Mouse (Mus musculus): ENCODE data around the gene Rsph10b. TPM values are rescaled to one million over a fixed set of nuclear protein-coding genes. Genes with fewer than 3 reads are reported as not detected.

Rsph10b gene
- polyA plus RNA-seq, 1 experiment from 2014 or later: 6.7 TPM

Other genes starting within 250 kb of the Rsph10b start
- gene Usp42, start 200.8 kb upstream of the Rsph10b start, polyA plus RNA-seq (2015; fragmentation: Nextera tagmentation; extraction: Ambion mirVana): 17.3 and 18.1 TPM in 2 replicates
- gene Eif2ak1, start 115.2 kb upstream of the Rsph10b start, polyA plus RNA-seq (2015; fragmentation: Nextera tagmentation; extraction: Ambion mirVana): 37.2 and 38.7 TPM in 2 replicates
- 0.30 and 0.33 TPM in 2 replicates for gene Ankrd61, start 35.4 kb upstream of the Rsph10b start, polyA plus RNA-seq (2015; fragmentation: Nextera tagmentation; extraction: Ambion mirVana)
- gene Aimp2, start 23.2 kb upstream of the Rsph10b start, polyA plus RNA-seq (2015; fragmentation: Nextera tagmentation; extraction: Ambion mirVana): 85.4 and 91.4 TPM in 2 replicates
- gene Pms2, start 23.1 kb upstream of the Rsph10b start, polyA plus RNA-seq (2015; fragmentation: Nextera tagmentation; extraction: Ambion mirVana): 24.5 and 27.1 TPM in 2 replicates
- gene Gm42421, start 4.9 kb upstream of the Rsph10b start, polyA plus RNA-seq (2015; fragmentation: Nextera tagmentation; extraction: Ambion mirVana): 0.59 and 0.89 TPM in 2 replicates
- 65.2 and 73.1 TPM in 2 replicates for gene Ccz1, start 81.8 kb downstream of the Rsph10b start, polyA plus RNA-seq (2015; fragmentation: Nextera tagmentation; extraction: Ambion mirVana)
- 1.5 and 2.2 TPM in 2 replicates for gene Ocm, start 93.6 kb downstream of the Rsph10b start, polyA plus RNA-seq (2015; fragmentation: Nextera tagmentation; extraction: Ambion mirVana)
- 4.5 TPM in 2 replicates for gene Lmtk2, start 167.4 kb downstream of the Rsph10b start, polyA plus RNA-seq (2015; fragmentation: Nextera tagmentation; extraction: Ambion mirVana)

Data from embryonic facial prominence, embryonic 15.5 days (tissue).